Mouse (Mus musculus) left cerebral cortex, adult 11 months (tissue): ENCODE measurements around the gene Ugp2.

Experiments used
- DNase-seq: peaks from one replicate; pipeline ENCODE4 v3.0.0; 2022; ENCODE audit warnings: low spot score

Ugp2 gene

DNA sequence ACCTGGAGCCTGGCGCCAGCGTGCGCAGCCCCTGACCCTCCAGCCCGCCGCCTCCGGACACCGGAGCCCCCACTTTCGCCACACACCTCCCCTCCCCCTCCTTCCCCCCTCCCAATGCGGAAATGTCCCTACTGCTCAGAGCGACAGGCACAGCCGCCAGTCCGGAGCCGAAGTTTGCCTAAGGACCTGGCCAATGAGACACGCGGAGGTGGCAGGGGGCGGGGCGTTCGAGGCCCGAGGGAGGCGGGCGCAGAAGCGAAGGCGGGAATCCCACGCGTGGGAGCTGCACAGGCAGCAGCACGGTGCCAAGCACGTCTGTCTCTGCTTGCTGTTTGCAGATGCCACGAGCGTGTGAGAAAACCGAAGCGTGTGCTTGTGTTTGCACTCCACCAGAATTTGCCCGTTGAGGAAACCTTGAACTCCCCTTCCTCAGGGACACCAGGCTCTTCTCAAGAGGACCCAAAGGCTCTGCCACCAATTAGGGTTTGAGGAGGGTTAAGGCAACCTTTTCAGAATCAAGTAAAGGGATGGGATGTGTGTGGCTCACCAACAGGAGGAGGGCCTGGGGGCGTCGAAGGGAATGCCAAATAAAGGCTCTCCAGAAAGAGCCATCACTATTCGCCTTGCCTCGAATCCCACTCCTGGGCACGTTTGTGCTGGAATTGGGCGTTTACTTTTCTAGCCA, at the start of gene Ugp2:
Ugp2 (minus strand) TSS at position 80 of the 685 bp plus-strand sequence.
- peak; percentile 95 for DNase-seq

DNA sequence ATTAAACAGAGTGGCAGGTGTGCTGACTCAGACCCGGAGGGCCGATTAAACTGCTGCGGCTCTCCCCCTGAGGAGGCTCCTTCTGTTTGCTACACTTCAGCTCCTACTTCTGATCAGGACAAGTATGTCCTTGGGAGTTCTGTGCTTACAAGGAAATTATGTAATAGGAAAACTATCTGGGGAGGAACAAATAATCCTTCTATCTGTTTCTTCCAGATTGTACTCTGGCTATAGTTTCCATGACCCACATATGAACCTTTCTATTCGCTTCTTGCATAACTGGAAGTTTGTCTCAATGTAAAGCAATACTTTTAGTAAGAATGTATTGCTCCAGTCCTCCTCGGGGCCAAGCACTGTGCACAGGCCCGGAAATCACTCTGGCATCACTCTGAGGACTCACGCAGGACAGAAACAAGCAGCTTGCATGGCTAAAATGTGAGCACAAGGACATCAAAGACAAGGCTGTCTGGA, 43.9 kb upstream of the Ugp2 start:
- no peak for DNase-seq

DNA sequence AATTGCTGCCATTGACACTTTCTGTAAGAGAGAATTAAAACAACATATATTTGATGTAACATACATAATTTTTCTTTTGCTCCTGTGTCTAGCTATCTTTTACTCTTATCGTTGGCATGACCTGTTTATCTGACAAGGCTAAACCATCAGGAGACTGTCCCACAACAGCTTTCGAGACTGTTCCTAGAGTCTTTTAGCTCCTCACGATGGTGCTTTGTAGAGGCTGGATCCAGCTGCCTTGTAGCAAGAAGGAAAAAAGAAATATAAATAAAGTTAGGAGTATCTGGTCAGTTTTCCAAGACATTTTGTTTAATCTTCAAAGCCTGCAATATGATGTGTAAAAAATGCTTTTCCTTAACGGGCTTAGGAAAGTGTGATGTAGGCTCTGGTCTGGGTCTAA, 35.7 kb upstream of the Ugp2 start:
- no peak for DNase-seq

DNA sequence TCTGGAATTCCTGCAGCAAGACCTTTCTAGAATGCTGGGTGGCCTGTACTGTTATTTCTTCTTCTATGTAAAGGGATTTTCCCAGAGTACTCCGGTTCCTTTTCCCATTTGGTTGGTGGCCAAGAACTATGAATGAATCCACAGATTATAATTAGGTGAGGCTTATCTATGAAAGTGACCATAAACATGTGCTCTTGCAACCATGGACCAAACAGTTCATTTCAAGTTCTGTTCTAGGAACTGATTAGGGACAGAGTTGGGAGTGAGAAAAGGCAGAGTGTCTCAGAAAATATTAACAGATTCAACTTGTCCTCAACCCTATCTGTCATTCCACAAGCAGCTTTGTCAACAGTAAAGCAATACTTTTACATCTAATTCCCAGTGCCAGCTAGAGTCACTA, 35.1 kb upstream of the Ugp2 start:
- DNase-seq, result no peak

DNA sequence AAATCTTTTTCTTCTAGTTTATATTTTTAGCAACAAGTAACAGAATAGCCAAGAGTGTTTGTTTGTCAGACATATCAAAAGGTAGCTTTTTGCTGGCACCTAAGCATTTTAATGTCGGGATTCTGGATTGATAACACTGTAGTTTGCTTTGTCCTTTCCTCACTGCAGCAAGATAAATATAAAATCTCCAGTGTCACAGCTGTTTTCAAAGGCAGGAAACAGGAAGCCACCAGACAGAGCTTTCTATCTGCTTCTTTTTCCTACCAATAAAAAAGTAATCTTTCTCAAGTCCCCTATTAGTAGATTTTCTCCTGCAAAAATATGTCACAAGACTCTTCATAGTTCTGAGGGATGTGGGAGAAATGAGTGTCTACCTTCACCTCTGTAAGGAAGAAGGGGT, 32.9 kb upstream of the Ugp2 start:
- no peak for DNase-seq

DNA sequence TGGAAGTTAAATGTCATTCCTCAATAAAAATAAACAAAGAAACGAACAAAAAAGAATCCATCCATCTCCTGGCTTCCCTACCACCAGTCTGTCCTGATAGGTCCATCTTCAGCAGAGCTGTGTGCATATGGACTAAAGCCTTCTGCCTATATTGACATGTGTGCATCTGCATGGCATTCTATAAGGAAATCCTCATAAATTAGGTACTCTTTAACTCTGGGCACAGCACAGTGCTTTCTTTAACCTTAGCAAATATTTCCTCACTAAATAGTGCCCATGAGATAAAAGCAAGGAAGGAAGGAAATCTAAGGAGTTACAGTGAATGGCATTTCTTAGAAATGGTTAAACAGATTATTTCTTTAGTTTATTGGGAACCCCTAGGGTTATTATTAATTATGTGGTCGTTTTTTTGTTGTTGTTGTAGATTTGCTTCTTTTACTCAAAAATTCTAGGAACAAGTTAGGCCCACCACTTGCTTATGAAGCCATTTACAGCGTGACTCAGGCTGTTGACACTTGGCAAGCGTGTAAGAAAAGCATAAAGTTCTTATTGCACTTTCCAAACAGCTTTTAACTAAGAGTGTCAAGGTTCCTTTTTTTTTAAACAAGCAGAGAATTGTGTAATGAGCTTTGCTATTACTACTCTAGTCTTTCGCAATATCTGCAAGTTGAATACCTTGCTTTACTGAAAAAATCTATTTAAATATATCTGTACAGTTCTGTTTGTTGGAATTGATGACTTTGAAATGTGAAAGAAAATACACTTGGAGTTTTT, 31.7 kb upstream of the Ugp2 start:
- no peak for DNase-seq

DNA sequence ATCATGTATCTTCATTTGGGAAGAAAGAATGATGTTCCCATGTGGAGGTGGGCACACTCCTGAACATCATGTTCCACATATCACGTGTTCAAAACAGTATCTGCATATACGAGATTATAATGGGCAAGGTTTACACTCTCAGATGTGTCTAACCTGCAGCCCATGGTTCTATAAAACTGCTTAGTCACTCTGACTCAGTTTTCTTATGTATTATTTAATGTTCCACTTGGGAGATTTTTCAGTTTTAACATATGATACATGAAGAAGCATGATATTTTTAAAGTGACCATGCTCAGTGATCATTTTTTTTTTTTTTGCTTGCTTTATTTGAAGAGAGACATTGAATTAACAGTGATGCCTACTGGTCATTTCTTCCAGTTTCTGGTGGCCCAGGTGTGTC, 30.2 kb upstream of the Ugp2 start:
- DNase-seq, result no peak

DNA sequence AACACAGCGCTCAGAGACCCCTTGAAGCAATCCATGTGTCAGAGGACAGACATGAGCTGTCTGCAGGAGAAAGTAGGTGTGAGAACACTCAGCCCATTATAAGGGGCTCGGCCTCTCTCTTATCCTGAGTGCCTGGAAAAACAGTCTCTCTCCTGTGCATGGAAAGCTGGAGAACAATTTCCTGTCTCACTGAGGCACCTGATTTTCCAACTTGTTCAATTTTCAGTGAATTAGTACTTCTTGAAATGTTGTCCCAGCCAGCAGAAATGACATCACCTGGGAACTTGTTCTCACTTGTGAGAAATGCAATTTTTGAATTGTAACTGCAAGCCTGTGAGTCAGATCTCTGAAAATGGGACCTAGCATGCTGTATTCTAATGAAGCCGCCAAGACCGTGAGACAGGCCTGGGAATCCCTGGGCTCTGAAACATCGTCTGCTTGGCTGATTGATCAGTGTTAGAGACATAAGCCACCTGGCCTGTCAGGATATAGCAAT, 28.2 kb upstream of the Ugp2 start:
- no peak for DNase-seq

DNA sequence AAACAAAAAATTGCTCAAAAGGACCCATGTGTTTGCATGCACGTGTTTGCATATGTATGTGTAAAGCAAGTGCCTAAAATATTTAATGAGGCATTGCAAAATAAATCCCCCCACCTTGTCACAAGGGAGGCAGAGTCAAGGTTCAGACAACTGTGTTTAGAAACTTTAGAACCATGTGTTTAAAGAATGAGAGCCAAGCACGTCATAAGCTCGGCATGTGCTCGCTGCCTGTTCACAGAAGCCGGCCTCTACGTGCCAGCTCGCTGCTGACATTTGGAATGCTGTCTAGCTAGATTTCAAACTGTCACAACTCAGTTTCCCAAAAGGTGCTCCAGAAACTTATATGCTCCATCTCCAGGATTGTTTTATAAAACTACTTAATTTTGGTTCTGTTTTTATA, 27.5 kb upstream of the Ugp2 start:
- no peak for DNase-seq

DNA sequence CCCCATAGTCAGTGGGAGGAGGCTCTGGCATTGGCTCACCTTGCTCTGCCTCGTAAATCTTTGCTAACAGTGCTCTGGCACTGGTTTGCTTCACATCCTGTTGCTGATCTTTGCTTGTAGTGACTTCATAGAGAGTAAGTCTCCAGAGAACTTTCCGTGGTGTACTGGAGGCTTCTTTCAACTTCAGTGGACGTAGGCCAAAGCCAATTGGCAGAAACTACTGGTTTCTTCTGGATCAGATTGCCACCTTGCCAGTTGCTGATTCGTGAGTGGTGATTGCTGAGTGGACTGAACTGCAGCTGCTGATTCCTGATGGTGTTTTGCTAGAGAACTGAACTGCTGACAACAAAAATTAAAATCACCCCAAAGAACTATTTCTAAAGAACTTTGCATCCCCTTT, 15.8 kb upstream of the Ugp2 start:
- no peak for DNase-seq

DNA sequence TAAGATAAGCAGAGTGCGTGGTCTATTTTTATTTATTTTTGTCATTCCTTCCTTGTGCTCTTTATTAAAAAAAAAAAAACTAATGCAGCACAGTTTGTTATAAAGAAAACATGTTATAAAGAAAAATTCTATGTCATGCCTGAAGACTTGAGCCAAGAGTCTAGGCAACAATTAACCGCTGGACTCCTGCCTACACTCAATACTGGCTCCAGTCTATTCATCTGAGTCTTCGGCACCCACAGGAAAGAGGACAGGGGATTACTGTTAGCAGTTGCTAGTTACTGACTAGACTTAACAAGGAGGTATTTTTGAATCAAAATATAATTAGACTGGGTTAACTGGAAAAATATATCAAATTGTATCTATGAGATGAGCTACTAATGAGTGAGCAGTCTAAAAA, 3.1 kb upstream of the Ugp2 start:
- DNase-seq, result no peak

DNA sequence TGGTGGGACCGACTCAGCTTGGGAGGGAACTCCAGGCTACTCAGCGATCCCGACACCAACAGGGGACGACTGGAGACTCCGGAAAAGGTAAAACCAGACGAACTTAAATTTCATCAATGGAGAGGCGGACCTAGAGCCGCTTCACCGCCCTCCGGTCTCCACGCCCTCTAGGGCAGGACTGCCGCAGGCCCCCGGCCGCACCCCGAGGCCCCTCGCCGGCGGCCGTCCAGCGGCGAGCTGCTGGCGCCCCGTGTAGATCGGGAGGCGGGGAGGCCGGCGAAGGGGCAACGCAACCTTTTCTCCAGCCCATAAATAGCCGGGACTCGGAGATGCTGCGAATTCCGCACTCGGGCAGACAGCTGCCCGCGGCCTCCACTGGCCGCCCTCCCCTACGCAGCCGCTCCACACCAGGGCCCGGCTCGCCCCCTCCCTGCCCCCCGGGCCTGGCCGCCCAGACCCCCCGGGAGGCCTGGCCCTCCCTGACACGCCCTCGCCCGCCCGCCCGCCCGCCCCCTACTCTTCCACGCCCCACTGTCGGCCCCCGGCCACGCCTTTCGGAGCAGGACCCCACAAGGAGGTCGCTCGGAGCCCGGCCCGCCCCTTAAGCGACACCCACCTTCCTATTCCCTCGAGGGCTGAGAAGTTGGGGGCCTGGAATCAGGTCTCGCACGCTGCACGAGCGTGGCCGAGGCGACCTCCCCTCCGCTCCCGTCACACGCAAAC, 441 bp downstream of the Ugp2 start:
- peak; percentile 40 for DNase-seq

DNA sequence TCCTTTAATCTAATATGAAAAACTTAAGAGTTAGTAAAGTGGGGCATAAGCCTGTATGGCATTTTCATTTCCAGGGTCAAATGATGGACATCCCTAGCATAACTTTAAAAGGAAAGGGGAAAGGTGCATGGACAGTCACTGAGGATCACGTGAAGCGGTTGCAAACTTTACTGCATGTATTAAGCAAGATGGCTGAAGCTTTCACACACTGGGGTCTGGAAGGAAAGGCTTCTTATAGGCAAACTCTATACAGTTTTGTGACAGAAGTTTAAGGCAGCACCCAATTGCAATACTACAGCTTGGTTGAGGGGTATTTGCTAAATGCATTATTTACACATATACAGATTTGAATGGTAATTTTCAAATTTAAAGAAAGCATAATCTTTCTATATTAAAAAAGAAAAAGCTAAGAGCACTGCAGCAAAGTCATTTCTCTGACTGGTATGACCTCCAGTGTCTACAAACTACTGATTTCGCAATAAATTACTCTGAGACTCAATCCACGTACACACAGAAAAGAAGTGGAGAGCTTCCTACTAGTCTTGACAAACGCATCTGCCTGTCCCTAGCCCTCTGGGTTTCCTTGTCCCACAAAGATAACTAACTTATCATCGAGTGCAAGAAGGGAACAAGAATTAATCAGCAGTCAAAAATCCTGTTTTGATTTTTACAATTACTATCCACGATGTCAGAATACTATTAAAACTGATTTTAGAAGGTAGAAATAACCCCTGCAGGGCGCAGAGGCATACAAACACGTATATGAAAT, 1.6 kb downstream of the Ugp2 start:
- DNase-seq, result no peak

DNA sequence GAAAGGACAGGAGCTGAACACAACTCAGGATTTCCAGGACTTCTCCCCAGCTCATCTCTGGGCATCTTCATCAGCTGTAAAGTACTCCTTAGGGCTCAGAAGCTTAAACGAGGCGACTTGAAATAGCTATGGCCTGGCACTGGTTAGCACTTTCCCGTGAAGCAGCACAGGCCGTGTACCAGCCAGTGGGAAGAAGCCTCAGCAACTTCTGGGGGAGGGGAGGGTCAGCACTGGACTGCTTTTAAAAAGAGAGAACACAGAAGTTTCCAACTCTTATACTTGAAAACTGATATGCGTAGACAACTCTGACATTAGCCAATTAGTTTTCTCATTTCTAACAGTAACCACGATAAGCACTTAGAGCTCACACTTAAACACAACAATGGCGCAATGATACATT, 2.5 kb downstream of the Ugp2 start:
- DNase-seq, result no peak

DNA sequence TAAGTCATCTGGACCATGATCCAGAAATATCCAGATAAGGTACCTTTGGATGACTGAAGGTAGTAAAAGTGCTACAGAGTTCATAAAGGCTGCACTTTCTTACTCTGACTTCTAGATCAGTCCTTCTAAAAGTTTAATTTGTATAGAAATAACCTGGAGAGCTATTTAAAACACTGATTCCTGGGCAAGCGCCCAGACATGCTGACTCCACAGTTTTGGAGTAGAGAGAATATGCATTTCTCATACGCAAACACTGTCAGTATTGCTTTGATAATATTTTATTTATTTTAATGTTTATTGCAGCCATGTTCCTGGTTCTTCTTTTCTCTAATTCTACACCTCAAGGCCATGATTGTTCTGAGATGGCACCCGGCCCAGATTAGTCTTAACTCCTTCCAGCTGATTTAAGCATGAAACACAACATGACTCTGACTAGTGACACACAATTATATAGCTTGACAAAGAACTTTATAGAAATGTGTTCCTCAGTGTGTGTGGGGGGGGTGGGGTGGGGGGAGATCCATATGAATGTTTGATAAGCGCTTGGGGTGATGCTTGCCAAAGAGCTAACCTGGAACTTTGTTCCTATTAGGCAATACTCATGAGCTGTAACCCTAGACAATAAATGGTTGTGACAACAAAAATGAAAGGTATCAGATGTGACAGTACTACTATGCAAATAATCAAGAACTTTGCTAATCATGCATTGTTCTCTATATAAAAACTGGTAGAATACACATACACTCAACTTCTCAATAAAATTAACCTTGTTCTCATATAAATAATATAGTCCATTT, 7.7 kb downstream of the Ugp2 start:
- DNase-seq, result no peak

DNA sequence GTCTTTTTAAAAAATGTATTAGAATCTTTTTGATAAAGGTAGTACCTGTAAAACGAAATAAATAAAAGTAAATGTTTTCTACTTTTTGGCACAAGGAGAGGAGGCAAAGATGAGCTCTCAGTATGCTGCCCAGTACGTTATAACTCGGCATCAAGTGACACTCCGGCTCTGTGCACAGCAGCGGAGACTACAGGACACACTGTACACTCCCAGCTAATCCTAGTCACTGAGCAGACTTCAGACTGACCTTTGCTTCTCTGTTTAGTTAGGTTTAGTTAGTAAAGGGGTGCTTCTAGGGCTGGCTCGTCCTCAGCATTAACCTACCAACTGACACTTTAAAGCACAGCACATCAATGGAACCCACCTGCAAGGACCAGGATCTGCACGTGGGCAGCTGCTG, 19.7 kb downstream of the Ugp2 start:
- no peak for DNase-seq

DNA sequence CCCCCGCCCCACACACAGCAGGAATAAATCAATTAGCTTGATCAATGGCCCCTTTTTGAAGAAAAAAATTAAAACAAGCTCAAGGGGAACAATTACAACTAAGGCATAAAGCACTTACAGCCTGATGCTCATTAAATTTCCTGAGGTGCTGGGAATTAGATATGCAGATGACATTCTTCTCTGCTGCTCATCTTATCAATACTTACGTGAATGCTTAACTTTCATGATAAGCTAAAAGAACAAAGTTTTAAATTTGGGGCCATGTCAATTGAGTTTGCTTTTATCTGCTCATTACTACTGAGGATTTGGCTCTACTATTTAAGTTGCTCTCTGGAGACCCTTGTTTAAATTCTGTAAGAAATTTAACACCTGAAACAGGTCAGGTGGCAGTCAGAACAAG, 22.1 kb downstream of the Ugp2 start:
- DNase-seq, result no peak

DNA sequence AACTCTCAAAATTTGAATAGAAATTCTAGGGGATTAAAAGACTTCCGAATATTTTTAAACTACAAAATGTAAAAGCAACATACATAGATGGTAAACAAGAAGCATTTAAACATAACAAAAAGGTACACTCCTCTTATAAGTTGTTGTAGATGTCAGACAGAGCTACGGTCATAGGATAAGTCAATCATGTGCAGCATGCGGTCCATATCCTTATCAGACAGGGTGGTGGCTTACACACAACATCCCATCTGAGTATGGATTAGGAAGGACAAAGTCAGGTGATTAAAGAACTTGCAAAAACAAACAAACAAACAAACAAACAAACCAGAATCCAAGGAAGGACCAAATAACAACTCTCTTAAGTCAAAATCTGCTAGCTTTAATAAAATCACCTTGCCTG, 25.0 kb downstream of the Ugp2 start:
- no peak for DNase-seq

DNA sequence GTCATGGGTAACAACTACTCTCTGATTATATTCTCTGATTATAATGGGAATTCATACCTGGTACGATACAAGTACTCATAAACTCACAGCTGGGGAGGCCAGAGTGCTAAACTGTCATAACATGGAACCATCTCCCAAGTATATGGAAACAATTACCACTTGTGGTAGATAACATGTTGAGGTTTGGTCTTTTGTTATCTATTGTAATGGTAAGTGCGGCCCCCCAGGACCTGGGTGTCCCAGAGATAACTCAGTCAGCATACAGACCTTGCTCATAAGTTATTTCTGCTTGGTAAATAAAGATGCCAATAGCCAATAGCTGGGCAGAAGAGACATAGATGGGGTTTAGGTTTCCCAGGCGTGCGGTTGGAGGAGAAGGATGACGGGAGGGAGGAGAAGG, 27.5 kb downstream of the Ugp2 start:
- no peak for DNase-seq

DNA sequence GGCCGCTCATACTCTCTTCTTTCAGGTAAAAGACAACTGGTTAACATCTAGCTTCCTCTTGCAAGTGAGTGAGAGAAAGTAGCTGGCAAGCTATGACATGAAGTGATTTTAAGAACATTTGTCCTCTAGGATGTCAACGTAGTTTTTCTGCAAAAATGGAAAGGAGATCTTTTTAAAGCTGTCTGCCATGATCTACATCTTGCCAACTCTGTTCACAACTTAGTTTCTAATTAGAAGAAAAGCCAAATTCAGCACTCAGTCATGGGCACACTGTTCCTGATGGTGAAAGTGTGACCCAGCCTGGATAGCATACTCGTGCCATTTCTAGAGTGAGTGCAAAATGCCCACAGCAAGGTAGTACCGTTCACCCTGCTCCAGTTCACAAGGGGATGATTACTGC, 31.9 kb downstream of the Ugp2 start:
- peak; percentile 13 for DNase-seq

DNA sequence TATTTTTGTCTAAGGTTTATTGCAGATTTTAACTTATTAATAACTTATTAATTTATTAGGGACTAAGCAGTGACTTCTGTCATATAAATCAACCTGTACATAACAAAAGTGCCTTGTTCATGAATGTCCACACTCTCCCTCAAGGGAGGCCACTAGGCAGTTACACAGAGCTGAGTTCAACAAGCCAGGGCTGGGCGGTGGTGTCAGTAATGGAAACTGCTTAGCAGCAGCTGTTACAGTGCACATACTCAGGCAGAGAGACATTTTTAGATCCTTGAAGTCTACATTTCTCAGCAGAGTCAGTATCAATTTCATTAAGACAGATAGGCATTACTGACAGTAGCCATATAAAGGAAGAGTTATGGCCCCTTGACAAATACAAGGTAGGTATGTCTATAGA, 33.1 kb downstream of the Ugp2 start:
- DNase-seq, result no peak
